Mouse (Mus musculus) small intestine, adult 2 months (tissue): Measurements from ENCODE around the gene Cyp2s1.

Source experiments
- CTCF ChIP-seq: fragments of 200-500 bp; IDR thresholded peaks from 2 replicates; pipeline ENCODE4 v1.5.1; 2012; ENCODE audit warnings: low read depth, mild to moderate bottlenecking, control low read depth, inconsistent platforms, low read length, moderate library complexity, mixed read lengths; ENCODE audit not compliant: insufficient replicate concordance, insufficient read length; ENCODE audit errors: extremely low read depth
- POLR2A ChIP-seq: fragments of 200-500 bp; IDR thresholded peaks from 2 replicates; pipeline ENCODE4 v1.6.1; 2012; ENCODE audit warnings: low read depth, mild to moderate bottlenecking, control low read depth, inconsistent platforms, low read length, moderate library complexity

DNA sequence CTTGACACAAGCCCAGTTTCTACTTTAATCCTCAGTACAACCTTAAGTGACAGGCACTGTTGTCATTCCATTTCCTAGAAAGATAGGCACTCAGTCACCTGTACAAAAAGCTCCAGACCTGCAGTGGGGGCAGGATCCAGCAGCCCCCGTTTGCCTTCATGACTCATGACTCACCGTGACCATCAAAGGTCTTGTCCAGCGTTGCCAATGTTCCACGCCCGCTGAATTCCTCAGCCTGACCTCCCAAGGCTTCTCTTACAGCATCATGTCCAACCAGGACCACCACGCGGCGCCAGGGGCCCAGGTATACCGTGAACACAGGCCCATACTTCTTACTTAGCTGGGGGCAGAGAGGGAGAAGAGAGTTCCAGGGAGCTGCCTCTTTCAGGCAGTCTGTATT lies 2.0 kb downstream of the Cyp2s1 start:
- TF ChIP-seq CTCF, result no peak
- TF ChIP-seq POLR2A, result no peak
